Mouse (Mus musculus) cerebellum, adult 2 months (tissue): Measurements from ENCODE around the gene Slc15a1.

Source experiments
- CTCF ChIP-seq: fragments of 200-500 bp; IDR thresholded peaks from 2 replicates; pipeline ENCODE4 v1.5.1; 2011; ENCODE audit warnings: low read depth, mild to moderate bottlenecking, control low read depth, low read length, moderate library complexity, borderline replicate concordance; ENCODE audit not compliant: insufficient read depth
- POLR2A ChIP-seq: fragments of 200-500 bp; IDR thresholded peaks from 2 replicates; pipeline ENCODE4 v1.6.1; 2011; ENCODE audit warnings: low read length, control low read depth, borderline replicate concordance; ENCODE audit not compliant: insufficient read depth

DNA sequence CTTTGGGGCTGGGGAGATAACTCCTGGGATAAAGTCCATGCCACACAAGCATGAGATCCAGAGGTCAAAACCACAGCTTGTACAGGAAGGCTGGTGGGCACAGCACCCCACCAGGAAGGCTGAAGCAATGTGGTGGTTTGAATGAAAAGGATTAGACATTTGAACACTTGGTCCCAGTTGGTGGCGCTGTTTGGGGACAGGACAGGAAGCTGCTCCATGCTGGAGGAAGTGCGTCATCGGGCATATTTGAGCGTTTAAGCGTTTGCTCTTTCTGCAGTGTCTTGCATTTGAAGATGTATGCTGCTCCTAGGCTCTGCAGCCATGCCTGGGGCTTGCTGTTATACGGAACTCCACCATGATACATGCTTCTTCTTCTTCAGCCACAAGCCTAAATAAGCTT is 64.2 kb downstream of the Slc15a1 start:
- no peak for TF ChIP-seq CTCF
- TF ChIP-seq POLR2A: no peak
